Mouse (Mus musculus) hindbrain, embryonic 13.5 days (tissue): ENCODE results near the gene Nup210l. TPM values are rescaled to one million over a fixed set of nuclear protein-coding genes. Genes with fewer than 3 reads are reported as not detected.
A peak's percentile ranks its signal among the peaks of the same experiment; 100 is the strongest.
"Not testable (repeated sequence)": the region's sequence is repeated elsewhere in the genome, so short reads cannot be mapped to it uniquely, and the experiment has no call there.

Source experiments
- ATAC-seq: fragments of 200-750 bp; cut with Nextera tagmentation; 2 replicates; pipeline ENCODE4 v1.8.0; 2017; ENCODE audit warnings: moderate TSS enrichment; ENCODE audit not compliant: low FRiP score
- H3K27ac ChIP-seq: fragments of 300-500 bp; sonication (generic); 2 replicates; pipeline ENCODE4 v1.5.1; 2015; ENCODE audit warnings: inconsistent platforms, mild to moderate bottlenecking, moderate library complexity
- H3K27me3 ChIP-seq: fragments of 300-500 bp; sonication (generic); 2 replicates; pipeline ENCODE4 v1.6.1; 2015; ENCODE audit warnings: mild to moderate bottlenecking, inconsistent platforms
- H3K36me3 ChIP-seq: fragments of 300-500 bp; sonication (generic); 2 replicates; pipeline ENCODE4 v1.6.1; 2015; ENCODE audit warnings: mild to moderate bottlenecking, inconsistent platforms
- H3K4me1 ChIP-seq: fragments of 300-500 bp; sonication (generic); replicated peaks from 2 replicates; pipeline ENCODE4 v1.6.1; 2015; ENCODE audit warnings: inconsistent platforms
- H3K4me2 ChIP-seq: fragments of 300-500 bp; sonication (generic); 2 replicates; pipeline ENCODE4 v1.6.1; 2015; ENCODE audit warnings: inconsistent platforms, mild to moderate bottlenecking, moderate library complexity
- H3K4me3 ChIP-seq: fragments of 300-500 bp; sonication (generic); 2 replicates; pipeline ENCODE4 v1.5.1; 2015; ENCODE audit warnings: mild to moderate bottlenecking, inconsistent platforms
- H3K9ac ChIP-seq: fragments of 300-500 bp; sonication (generic); 2 replicates; pipeline ENCODE4 v1.6.1; 2015; ENCODE audit warnings: mild to moderate bottlenecking, inconsistent platforms
- H3K9me3 ChIP-seq: fragments of 300-500 bp; sonication (generic); 2 replicates; pipeline ENCODE4 v1.6.1; 2016; ENCODE audit warnings: inconsistent platforms
- WGBS: fragments of 180-500 bp; shearing (Covaris S2); methylation state at CpG from one replicate; pipeline ENCODE4 v1.1.7; 2015; 5-methylcytosine and 5-hydroxymethylcytosine counted together
- polyA plus RNA-seq: library from polyadenylated mRNA; unstranded; fragments of >200 nt; fragmentation: Nextera tagmentation; extraction: Ambion mirVana; gene quantifications from 2 replicates; pipeline ENCODE4 v1.2.1, GENCODE M21; 2015

The Nup210l gene
- polyA plus RNA-seq, 1 experiment from 2014 or later = 0.31 TPM

DNA sequence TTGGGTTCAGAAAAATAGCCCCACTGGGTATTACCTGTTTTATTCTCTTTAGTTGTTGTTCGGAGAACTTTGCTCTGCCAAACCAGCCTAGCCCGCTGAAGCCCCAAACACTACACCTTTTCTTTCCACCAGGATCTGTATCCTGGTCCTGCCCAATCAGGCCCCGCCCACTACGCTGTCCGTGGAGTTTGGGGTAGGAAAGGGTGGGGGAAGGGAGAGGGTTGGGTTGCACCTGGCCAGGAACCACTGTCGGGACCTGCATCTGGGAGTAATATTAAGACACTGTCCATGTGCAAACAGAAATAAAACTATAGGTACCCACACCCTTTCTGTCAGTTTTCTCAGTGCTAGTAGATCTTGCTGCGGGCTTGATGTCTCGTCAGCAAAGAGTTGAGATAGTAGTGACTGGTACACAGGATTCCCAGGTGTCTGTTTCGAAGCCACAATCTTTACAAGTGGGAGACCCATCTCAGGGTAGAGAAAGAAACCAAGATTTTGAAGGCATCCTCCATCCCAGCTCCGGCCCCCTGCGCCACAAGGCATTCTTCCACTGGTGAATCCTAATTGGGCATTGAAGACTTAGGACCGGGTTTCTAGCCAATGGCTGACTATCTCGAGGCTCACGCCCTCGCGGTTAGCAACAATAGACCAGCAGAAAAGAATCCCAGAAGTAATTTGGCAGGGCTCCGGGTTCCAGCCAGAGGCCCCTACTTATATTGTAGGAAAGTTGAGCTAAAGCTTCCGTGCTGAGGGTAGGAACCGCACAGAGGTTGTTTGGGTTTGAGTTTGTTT, 139.2 kb downstream of the Nup210l start, which contains the start of gene Creb3l4:
TSS of gene Creb3l4 (minus strand) at position 529 of the 792 bp plus-strand sequence.
- peak within 1 kb of the TSS; percentile 64 for H3K9ac ChIP-seq
- peak within 1 kb of the TSS; percentile 5; the same call in 1 of the 2 replicates for H3K27ac ChIP-seq
- 4% methylated on average over 19 of the region's 19 CpGs for WGBS
- peak within 1 kb of the TSS; percentile 36 for H3K4me3 ChIP-seq
- ATAC-seq = peak; percentile 56
- H3K36me3 ChIP-seq = no peaks in the 10 kb centered on the region
- H3K27me3 ChIP-seq = no peaks in the 10 kb centered on the region
- peak within 1 kb of the TSS; percentile 60 for H3K4me2 ChIP-seq
- no peaks in the 10 kb centered on the region for H3K9me3 ChIP-seq
- peaks cover 15% of the 10 kb centered on the region for H3K4me1 ChIP-seq

- Histone ChIP-seq H3K27ac (no peak overlapping the region), H3K27me3 (no peaks in the 10 kb centered on the region), H3K9ac (no peak overlapping the region), H3K9me3 (no peaks in the 10 kb centered on the region), H3K4me1 (peaks cover 29% of the 10 kb centered on the region), H3K4me3 (no peak overlapping the region), H3K4me2 (no peak overlapping the region), H3K36me3 (no peaks in the 10 kb centered on the region)
- WGBS = 77% methylated on average over 2 of the region's 2 CpGs
- no peak for ATAC-seq
Observed at GRCm38 (mm10) chr3:90245406-90245805, 141.5 kb downstream of the Nup210l start.

DNA sequence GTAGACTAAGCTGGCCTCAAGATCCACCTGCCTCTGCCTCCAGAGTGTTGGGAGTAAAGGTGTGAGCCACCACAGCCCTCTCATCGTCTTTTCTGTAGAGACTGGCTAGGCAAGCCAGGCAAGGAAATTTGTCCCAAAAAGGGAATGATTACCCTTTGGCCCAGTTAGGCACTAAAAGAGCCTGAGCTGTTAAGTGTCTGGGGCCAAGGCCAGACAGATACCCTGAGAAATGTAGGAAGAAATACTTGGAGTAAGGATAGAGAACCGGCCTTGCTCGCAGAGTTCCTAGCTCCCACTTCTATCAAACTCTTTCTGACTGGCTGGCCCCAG, 143.7 kb downstream of the Nup210l start:
- Histone ChIP-seq H3K4me3 (peak overlapping the region; percentile 65), H3K27me3 (no peaks in the 10 kb centered on the region), H3K4me2 (peak overlapping the region; percentile 89), H3K36me3 (peaks cover 14% of the 10 kb centered on the region), H3K9ac (peak overlapping the region; percentile 83), H3K9me3 (no peaks in the 10 kb centered on the region), H3K27ac (peak overlapping the region; percentile 94), H3K4me1 (peaks cover 37% of the 10 kb centered on the region)
- ATAC-seq = no peak; the same call in none of the 2 replicates
- WGBS = 0% methylated on average over 3 of the region's 3 CpGs

- peak within 1 kb of the TSS; percentile 94 for H3K27ac ChIP-seq
- peak within 1 kb of the TSS; percentile 83 for H3K9ac ChIP-seq
- no peaks in the 10 kb centered on the region for H3K9me3 ChIP-seq
- H3K4me3 ChIP-seq = peak within 1 kb of the TSS; percentile 65
- H3K36me3 ChIP-seq = peaks cover 14% of the 10 kb centered on the region
- ATAC-seq = peak; percentile 94
- no peaks in the 10 kb centered on the region for H3K27me3 ChIP-seq
- peak within 1 kb of the TSS; percentile 89 for H3K4me2 ChIP-seq
- H3K4me1 ChIP-seq = peaks cover 32% of the 10 kb centered on the region
- WGBS = under 1% methylated on average over 42 of the region's 44 CpGs
Observed at GRCm38 (mm10) chr3:90247960-90248745, 144.2 kb downstream of the Nup210l start, which contains the start of gene Slc39a1. Gene Slc39a1, plus strand, starts transcription at chr3:90248172.

- Histone ChIP-seq H3K27me3 (no peaks in the 10 kb centered on the region), H3K9ac (peak overlapping the region; percentile 83), H3K36me3 (peaks cover 14% of the 10 kb centered on the region), H3K4me3 (peak overlapping the region; percentile 65), H3K9me3 (no peaks in the 10 kb centered on the region), H3K4me2 (peak overlapping the region; percentile 89), H3K4me1 (peaks cover 31% of the 10 kb centered on the region), H3K27ac (peak overlapping the region; percentile 94)
- 8% methylated on average over 10 of the region's 10 CpGs for WGBS
- no peak for ATAC-seq
Observed at GRCm38 (mm10) chr3:90248746-90249100, 144.8 kb downstream of the Nup210l start.

GRCm38 (mm10) chr3:90250791-90251190, 146.9 kb downstream of the Nup210l start:
- 89% methylated on average over 6 of the region's 6 CpGs for WGBS
- H3K9me3 ChIP-seq = no peaks in the 10 kb centered on the region
- ATAC-seq = no peak

DNA sequence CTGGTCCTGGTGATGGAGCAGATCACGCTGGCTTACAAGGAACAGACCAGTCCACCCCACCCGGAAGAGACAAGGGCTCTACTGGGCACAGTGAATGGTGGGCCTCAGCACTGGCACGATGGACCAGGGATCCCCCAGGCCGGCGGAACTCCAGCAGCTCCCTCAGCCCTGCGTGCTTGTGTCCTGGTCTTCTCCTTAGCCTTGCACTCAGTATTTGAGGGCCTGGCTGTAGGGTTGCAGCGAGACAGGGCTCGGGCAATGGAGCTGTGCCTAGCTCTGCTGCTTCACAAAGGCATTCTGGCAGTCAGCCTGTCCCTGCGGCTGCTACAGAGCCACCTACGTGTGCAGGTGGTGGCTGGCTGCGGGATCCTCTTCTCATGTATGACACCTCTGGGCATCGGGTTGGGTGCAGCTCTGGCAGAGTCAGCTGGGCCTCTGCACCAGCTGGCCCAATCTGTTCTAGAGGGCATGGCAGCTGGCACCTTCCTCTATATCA, 147.8 kb downstream of the Nup210l start:
- H3K9ac ChIP-seq, H3K4me2 ChIP-seq, ATAC-seq, H3K4me3 ChIP-seq, H3K27ac ChIP-seq, H3K27me3 ChIP-seq, H3K9me3 ChIP-seq: not testable (repeated sequence)
- 98% methylated on average over 9 of the region's 12 CpGs for WGBS
- H3K4me1 ChIP-seq = peaks cover 52% of the 10 kb centered on the region
- H3K36me3 ChIP-seq = peaks cover 15% of the 10 kb centered on the region

More at GRCm38 (mm10) chr3:90250791-90251190, 146.9 kb downstream of the Nup210l start:
- Histone ChIP-seq H3K4me3 (no peak overlapping the region), H3K4me1 (peaks cover 42% of the 10 kb centered on the region), H3K36me3 (peaks cover 14% of the 10 kb centered on the region), H3K27ac (no peak overlapping the region), H3K27me3 (no peaks in the 10 kb centered on the region), H3K9ac (no peak overlapping the region), H3K4me2 (no peak overlapping the region)

GRCm38 (mm10) chr3:90252659-90253058, 148.7 kb downstream of the Nup210l start:
- 100% methylated on average over 2 of the region's 2 CpGs for WGBS
- not testable (repeated sequence) for H3K9me3 ChIP-seq, H3K27ac ChIP-seq, ATAC-seq, H3K4me2 ChIP-seq, H3K27me3 ChIP-seq, H3K4me3 ChIP-seq, H3K9ac ChIP-seq
- Histone ChIP-seq H3K36me3 (peaks cover 24% of the 10 kb centered on the region), H3K4me1 (peaks cover 53% of the 10 kb centered on the region)

GRCm38 (mm10) chr3:90253174-90253573, 149.2 kb downstream of the Nup210l start:
- peak; percentile 2; the same call in 1 of the 2 replicates for ATAC-seq
- not testable (repeated sequence) for H3K27ac ChIP-seq, H3K27me3 ChIP-seq, H3K9me3 ChIP-seq, H3K9ac ChIP-seq
- H3K4me3 ChIP-seq = peak overlapping the region; percentile 91; the same call in 1 of the 2 replicates
- H3K4me2 ChIP-seq = peak overlapping the region; percentile 78
- H3K4me1 ChIP-seq = peaks cover 52% of the 10 kb centered on the region
- H3K36me3 ChIP-seq = peaks cover 29% of the 10 kb centered on the region
- WGBS = 68% methylated on average over 1 of the region's 1 CpGs

DNA sequence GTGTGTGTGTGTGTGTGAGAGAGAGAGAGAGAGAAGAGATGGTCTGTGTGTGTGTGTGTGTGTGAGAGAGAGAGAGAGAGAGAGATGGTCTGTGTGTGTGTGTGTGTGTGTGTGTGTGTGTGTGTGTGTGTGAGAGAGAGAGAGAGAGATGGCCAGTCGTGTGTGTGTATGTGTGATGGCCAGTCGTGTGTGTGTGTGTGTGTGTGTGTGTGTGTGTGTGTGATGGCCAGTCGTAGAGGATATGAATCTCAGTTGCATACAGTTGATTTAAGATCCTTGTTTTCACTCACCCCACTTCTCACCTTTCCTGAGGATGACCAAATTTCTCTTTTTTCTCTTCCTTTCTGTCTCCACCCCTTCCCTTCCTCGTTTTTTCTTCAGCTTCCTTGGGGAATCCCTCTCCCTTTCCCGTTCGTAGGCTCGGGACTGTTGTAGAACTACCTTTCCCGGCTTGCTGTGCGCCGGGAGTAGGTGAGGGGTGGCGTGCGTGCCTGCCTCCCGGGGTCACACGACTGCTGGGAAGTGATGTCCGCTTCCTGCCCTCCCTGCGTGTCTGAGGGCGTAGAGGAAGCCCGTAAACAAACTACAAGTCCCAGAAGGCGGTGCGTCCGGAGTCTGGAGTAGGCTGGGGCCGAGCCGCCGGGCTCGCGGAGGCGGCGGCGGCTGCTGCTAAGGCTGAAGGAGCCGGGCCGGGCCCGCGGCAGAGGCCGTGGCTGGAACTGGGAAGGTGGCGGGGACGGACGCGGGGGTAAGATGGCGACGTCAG, 149.9 kb downstream of the Nup210l start, which contains the start of gene Crtc2:
TSS of gene Crtc2 (plus strand) at position 511 of the 766 bp plus-strand sequence.
- peak; percentile 98 for ATAC-seq
- Histone ChIP-seq H3K4me3 (peak within 1 kb of the TSS; percentile 91), H3K4me2 (peak within 1 kb of the TSS; percentile 78), H3K36me3 (peaks cover 36% of the 10 kb centered on the region), H3K9ac (peak within 1 kb of the TSS; percentile 96), H3K27ac (peak within 1 kb of the TSS; percentile 91), H3K27me3 (no peaks in the 10 kb centered on the region), H3K4me1 (peaks cover 46% of the 10 kb centered on the region), H3K9me3 (no peaks in the 10 kb centered on the region)
- WGBS = 2% methylated on average over 38 of the region's 40 CpGs

GRCm38 (mm10) chr3:90254419-90255193, 150.7 kb downstream of the Nup210l start:
- H3K4me3 ChIP-seq = peak overlapping the region; percentile 91
- peak overlapping the region; percentile 91 for H3K27ac ChIP-seq
- H3K27me3 ChIP-seq = no peaks in the 10 kb centered on the region
- ATAC-seq = peak; percentile 71
- H3K9ac ChIP-seq = peak overlapping the region; percentile 96
- no peaks in the 10 kb centered on the region for H3K9me3 ChIP-seq
- H3K4me2 ChIP-seq = peak overlapping the region; percentile 78
- peaks cover 44% of the 10 kb centered on the region for H3K36me3 ChIP-seq
- WGBS = under 1% methylated on average over 41 of the region's 41 CpGs
- H3K4me1 ChIP-seq = peaks cover 39% of the 10 kb centered on the region
